Mouse (Mus musculus): Measurements from ENCODE around the gene Gria3.

DNA sequence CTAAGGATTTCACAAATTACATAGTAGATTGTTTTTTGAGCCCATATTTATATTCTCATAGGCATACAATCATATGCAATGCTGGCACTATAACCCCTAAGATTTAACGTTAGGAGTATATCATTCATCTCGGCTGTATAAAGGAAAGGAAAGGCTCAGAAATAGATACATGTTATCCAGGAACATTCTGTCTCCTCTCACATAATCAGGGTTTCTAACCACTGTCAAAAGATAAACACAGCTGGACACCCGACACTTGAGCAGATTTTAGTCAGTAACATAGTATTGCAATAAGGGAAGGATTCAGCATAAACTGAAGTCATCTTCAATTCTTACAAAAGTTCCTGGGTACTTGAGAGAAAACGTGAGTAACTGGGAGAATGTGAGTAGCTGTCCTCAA lies 95.9 kb downstream of the Gria3 start:
- TF ChIP-seq CTCF (IDR thresholded peaks at IDR 0.05; ENCODE audit: borderline replicate concordance, insufficient read depth, low read depth, low read length) (no peak), POLR2A (IDR thresholded peaks at IDR 0.05; ENCODE audit: borderline replicate concordance, insufficient read depth, low read length) (no peak)

Data from cerebellum, adult 2 months (tissue).